Mouse (Mus musculus) cerebellum, postnatal 36 days (tissue): ENCODE measurements around the gene 1700020N15Rik.
"Not testable (repeated sequence)": the region's sequence is repeated elsewhere in the genome, so short reads cannot be mapped to it uniquely, and the experiment has no call there.

Experiments
- DNase-seq, 2 experiments: peaks; one replicate each; pipeline ENCODE4 v3.0.0; 2021 to 2022; ENCODE audit warnings: mixed read lengths in 2 of 2

The 1700020N15Rik gene

GRCm38 (mm10) chrX:69945000-69945399, at the start of gene 1700020N15Rik:
TSS of gene 1700020N15Rik (plus strand) at chrX:69945300.
- not testable (repeated sequence) for DNase-seq

GRCm38 (mm10) chrX:69976790-69977579, 31.9 kb downstream of the 1700020N15Rik start:
- DNase-seq = no peak
